Mouse (Mus musculus): ENCODE measurements at regions not wholly inside any gene's neighbourhood (a gene's known extent, or its start where the extent isn't known, plus 50 kb on each side); places are given as distances from the start of the nearest gene placed in this dataset.

DNA sequence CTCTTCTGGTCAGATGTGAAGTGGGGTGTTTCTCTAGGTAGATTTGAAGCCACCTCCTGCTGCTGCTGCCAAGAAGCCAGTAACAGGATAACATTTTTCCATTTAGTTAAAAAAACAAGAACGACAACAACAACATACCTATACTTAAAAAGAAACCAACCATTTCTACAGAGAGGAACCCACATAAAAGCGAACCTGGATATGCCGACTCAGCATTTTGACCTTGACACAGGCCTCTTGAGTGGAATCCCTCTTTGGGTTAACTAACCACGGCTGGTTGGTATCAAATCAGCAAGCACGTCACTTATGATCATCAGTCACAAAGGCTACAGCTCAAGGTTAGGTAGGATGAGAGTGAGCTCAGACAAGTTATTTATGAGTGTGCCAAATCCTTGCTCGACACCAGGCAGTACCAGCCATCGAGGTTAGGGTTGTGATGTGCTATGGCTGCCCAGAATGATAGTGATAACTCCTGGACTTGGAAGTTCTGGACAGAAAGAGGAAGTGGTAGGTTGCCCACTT, 269.7 kb downstream of the Cbln1 start:
- DNase-seq (ENCODE audit: low read depth, low spot score) = no peak

DNA sequence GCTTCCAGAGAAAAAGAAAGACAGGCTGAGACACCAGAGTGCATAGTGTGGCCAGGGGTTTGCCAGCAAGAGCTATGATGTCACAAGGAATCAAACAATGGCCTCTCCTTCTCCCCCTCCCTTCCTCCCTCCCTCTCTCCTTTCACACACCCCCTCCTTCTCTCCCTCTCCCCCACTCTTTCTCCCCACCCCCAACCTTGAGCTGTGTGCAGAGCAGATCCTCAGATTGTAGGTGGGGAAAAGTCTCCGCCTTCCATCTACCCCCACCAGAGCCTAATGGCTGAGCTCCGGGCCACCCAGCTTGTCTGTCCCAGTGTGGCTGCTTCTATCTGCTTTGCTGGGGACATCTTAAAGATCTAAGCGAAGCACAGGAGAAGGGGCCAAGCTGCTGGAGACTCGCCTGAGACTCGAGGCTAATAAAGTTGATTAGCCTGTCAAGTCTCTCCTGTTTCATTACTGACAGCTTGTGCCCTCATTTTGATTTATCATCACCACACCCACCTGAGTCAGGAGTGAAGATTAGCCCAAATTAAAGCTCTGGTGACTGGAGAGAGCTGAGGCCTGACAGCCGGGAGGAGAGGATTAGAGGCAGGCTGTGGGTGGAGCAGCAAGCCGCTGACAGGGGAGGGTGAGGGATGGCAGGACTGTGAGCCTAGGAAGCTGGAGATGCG, 272.8 kb downstream of the Cbln1 start:
- no peak for DNase-seq (ENCODE audit: low read depth, low spot score)

DNA sequence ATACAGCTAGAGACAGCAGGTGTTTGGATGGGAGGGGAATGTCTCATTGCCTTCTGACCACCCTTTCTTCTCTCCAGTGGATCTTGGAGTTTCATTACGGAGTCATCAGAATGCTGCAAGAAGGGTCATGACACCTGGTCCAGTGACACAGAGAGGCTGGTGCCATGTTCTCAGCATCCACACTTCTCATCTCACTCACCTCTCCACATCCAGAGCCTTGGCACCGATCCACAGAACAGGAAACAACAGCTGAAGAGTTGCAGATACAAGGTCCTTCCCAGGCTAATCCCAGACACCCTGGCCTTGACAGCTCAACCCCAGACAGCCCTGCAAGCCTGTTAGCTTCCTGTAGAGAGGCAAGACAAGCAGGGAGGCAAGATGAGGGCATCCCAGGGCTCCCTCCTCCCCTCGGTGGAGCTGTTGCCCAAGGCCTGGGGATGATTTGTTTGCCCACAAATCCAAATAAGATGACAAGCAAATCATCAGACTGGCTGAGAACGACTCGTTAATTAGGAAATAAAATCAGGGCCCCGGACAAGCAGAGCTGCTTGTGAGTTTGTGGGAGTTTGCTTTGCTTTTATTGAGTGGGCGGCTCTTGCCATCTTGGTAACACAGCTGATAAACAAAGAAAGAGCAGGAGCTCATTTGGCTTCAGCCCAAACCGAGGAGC, 274.4 kb downstream of the Cbln1 start:
- no peak for DNase-seq (ENCODE audit: low read depth, low spot score)

DNA sequence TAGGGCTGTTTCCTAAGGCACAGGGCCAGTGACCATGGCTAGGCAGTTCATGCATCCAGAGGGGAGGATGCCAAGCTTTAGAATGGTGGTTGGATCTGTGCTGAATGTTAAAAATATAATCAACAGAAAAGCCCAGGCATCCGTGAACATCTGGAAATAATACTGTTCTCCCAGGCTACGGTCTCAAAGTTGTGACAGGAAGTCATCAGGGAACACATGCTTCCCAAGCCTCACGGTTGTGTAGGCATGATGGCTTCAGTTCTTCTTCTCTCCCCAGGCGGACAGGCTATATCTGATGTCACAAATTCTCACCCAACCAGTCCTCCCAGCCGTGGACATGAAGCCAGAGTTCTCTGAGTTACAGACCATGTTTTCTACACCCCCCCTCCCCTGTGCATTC, 275.4 kb downstream of the Cbln1 start:
- no peak for DNase-seq (ENCODE audit: low read depth, low spot score)

DNA sequence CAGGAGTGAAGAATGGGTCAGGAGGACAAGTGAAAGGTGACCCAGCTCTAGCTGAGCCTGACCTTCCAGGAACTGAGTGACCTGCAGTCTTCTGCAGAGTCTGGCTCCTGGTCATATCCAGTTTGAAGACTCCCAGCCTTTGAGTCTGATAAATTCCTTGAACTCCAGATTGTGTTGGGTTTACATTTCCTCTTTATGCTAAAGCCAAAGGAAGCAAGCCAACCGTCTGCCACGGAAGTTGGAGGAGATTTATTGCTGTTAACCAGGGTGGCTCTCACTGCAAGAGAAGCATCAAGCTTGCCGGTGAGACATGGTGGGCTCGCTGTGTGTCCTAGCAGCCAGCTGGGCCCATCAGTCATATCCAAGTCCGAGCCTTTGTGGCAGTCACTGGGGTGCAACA, 276.4 kb downstream of the Cbln1 start:
- DNase-seq (ENCODE audit: low read depth, low spot score) = no peak

DNA sequence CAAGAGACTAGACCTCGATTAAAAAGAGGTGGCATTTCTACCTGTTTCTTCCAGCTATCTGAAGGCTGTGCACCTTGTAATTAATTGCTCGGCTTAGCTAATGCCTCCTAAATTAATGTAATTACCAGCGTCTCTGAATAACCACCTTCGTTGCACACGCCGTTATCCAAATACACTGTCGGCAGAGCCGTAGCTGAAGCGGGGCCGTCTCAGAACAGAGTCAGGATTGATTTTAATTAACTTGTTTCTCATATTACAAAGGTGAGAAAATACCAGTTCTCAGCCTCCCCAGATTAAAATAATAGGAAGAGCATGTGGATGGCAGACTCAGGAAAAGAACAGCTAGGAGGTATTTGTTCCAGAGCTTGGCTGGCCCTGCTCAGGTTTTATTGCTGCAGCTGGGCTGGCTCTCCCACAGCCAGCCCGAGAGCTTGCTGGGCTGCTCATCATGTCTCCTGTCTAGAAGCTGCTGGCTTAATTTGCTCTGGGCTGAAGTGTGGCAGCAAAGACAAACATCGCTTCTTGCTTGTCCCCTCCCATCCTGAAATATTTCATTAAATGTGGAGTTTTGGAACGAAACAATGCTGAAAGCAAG, 282.5 kb downstream of the Cbln1 start:
- no peak for DNase-seq (ENCODE audit: low read depth, low spot score)

DNA sequence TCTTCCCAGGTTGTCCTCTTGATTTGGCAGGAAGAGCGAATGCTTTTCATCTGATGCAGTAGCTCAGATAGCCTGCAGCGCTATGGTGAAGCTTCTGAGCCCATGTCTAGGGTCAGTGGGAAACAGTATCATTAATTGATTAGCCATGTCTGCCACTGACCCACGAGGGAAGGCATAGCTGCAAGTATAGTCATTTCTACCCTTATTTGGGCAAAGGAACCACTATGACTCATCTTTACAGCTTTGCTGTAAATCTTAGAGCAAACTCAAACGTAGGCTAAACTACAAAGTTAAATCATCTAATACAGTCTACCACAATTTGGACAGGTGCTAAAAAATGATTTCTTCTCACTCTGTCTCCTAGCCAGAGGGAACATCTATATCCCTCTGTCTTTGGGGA, 289.5 kb downstream of the Cbln1 start:
- DNase-seq (ENCODE audit: low read depth, low spot score) = no peak

DNA sequence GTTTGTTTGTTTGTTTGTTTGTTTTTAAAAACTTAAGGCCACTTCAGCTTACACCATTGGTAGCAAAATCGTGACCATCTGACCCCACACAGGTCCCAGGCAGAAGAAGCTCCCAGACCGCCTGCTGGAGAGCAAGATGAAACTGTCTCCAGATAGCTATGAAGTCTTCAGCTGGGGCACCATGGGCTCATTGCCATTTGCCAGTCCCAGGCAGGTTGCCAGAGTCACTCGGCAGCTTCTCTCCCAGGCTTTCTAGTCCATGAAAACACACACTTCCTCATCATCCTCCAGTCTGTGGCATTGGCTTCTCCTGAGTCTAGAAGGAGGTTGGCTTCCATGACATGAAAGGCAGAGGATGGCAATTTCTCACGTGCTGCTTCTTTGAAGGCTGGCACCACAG, 293.5 kb upstream of the N4bp1 start:
- DNase-seq (ENCODE audit: low read depth, low spot score) = no peak

DNA sequence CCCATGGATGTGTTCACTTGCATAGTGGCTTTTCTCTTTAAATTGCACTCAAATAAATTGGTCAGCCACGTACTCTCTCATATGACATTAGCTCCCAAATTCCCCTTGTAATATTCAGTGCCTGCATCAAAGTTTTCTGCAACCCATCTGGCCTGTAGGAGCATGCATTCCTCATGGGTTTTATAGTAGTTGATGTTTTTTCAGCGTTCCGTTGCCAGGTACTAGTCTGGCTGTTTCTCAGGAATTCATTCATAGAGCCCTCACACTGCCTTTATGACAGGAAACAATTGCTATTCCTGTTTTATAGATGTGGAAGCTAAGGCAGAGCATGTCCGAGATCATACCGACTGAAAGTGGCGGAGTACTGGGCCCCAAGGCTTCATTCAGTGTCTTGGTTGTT, 292.6 kb upstream of the N4bp1 start:
- DNase-seq (ENCODE audit: low read depth, low spot score) = no peak

DNA sequence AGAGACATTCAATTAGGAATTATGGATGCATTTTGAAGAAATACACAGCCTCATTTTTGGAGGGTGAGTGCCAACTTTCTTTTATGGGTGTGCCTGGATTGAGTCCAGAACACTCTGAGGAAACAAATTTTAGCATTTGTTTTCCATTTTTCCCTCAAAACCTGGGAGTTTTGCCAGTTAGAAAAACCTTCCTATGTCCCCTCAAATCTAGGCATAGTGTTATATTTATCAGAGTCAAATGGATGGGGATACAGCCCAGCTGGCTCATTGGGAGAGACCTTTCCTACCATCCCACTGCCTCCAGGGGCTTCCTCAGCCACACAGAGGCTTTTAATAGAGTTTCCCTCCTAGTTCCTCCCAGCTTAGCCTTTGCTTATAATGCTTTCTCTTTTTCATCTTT, 290.0 kb upstream of the N4bp1 start:
- no peak for DNase-seq (ENCODE audit: low read depth, low spot score)

DNA sequence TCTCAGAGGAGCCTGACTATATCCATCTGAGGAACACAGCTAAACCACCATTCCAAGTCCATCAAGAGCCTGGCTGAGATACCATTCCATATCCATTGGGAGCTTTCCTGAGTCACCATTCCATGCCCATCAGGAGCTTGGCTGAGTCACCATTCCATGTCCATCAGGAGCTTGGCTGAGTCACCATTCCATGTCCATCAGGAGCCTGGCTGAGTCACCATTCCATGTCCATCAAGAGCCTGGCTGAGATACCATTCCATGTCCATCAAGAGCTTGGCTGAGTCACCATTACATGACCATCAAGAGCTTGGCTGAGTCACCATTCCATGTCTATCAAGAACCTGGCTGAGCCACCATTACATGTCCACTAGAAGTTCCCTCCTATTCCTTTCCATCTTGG, 288.7 kb upstream of the N4bp1 start:
- no peak for DNase-seq (ENCODE audit: low read depth, low spot score)

DNA sequence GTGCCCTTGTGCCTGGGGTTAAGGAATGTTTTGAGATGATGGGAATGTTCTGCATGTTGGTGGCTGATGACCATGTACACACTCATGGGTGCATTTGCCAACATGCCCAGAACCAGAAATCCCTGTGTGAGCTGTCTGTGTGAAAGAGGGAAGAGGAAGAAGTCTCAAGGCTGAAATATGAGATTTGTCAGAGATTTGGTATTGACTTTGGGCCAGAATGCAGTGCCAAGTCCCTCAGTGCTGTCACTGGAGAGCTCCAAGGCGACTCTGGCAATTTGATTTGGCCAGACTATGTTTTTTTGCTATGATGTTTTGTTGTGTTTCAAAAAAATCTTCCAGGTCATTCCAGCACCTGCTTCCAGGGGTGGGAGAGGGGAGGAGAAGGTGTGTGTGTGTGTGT, 281.7 kb upstream of the N4bp1 start:
- DNase-seq (ENCODE audit: low read depth, low spot score) = no peak

DNA sequence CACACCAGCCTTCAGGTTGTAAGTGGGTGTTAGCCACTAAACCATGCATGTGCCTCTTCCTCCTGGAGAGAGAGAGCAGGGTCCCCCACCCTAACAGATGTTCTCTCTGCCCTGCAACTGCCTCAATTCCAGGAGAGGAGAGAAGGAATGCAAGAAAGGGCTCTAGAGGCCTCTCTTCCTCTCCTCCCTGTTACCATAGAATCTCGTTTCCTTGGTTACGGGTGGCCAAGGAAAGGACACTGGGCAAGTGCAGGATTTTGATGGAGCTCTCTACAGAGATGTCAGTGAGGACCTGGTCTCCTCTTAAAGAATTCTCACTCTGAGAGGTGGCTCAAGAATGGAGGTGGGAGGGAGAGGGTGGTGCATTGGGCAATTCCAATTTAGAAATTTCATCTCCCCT, 275.4 kb upstream of the N4bp1 start:
- no peak for DNase-seq (ENCODE audit: low read depth, low spot score)

DNA sequence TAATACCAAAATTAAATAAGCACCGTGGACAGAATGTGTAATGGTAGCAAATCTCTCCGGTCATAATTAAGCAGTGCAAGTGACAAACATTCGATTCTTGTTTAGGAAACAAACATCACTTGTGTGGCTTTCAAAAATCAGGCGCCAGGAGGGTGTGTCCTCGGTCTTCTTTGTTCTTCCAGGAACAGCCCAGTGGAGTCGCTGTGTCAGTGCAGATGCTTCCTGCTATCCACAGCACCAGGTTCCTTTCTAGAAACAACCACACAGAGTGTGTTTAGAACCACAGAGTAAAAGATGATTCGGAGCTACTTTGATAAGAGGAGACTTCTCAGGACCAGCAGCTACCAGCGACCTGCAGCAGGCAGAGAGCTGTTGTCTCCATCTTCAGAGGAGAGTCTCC, 273.3 kb upstream of the N4bp1 start:
- no peak for DNase-seq (ENCODE audit: low read depth, low spot score)

DNA sequence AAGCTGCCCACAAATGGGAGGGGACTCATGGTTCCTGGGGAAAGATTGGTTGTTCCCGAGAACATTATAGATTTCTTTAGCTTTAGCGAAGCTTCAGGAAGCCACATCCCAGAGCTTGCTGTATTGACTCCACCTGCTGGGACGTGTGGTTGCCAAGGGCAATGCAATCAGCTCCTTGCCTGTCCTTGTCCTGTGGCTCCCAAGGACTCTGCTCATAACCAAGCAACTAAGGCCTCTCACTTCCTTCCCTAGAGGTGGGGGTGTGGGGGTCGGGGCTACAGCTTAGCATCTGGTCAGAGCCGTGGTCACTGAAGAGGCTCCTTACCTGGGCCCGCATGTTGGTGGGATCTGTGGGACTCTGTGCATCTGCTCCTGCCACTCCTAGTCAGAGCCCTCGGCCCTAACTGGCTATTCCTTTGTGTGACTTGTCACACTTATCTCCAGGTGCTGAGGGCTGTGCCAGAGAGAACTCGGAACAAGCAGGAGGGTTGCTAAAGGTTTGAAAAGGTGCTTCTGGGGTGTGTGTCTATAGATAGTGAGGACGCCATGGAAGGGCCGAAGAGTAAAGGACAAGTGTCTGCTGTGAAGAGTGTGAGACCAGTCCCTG, 270.9 kb upstream of the N4bp1 start:
- DNase-seq (ENCODE audit: low read depth, low spot score) = no peak

DNA sequence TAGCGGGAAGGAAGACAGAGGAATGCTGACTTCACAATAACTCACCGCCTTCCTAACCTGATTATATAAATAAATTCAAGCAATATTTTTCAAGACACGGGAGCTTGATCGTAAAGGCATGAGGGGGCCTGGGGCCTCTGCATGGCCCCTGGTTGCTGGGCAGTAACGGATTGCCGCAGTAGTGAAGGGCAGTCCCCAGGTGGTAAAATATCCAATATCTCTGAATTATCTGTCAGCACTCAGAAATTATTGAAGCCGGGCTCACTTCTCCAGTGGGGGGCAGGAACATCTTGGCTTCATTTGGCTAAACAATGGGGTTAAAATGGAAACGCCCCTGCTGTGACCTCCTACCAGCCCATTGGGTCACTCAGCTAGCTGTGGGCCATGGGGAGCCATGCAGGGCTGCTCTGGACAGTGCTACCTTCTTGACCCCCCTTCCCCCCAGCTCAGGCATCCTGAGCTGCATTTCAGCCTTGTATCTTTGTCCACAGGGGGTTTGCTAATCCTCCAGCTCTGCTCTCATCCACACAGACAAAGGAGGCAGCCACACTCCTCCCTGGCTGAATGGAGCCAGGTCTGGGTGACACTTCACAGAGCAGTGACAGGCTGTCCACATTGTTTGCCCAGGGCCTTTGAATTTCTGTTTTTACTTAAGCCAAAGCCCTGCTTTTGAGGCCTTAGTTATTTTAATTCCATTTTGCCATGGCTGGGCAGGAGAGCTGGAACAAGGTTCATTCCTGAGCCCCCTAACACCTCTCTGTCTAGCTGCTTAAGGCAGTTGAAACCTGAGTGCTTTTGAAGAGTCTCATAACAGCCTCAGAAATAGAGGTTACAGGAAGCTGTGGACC, 267.2 kb upstream of the N4bp1 start:
- DNase-seq (ENCODE audit: low read depth, low spot score) = no peak

DNA sequence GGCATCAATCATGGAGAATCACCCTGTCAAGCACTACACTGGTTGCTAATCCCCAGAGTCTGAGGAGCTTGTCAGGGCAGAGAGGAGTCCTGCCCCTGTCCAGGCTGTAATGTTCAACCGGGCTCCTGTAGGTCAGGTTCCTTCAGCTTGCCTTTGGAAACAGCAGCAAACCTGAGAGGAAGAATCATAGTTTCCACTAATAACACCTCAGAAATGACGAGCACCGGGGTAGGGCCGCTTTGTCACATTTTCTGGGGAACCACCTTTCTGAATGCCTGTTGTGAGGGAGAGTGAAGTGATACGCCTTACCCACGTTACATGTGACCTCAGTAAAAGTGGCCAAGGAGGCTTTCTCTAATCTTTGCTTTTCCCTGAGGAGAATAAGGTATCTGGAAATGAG, 263.8 kb upstream of the N4bp1 start:
- DNase-seq (ENCODE audit: low read depth, low spot score) = no peak

DNA sequence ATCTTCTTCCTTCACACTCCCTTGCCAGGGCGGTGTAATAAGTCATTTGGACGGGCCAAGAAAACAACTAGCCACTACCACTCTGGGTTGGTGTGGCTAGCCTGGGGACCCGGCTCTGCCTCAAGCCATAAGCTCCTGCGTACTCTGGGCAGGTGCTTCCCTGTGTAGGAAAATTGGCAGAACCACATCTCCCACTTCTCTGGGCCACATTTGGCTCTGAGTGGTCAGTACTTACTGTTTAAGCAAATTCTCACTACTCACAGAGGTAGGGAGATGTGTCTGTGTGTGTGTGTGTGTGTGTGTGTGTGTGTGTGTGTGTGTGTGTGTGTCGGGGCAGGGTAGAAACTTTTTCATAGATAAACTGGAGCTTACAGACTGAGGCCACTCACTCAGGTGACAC, 262.6 kb upstream of the N4bp1 start:
- DNase-seq (ENCODE audit: low read depth, low spot score) = no peak

DNA sequence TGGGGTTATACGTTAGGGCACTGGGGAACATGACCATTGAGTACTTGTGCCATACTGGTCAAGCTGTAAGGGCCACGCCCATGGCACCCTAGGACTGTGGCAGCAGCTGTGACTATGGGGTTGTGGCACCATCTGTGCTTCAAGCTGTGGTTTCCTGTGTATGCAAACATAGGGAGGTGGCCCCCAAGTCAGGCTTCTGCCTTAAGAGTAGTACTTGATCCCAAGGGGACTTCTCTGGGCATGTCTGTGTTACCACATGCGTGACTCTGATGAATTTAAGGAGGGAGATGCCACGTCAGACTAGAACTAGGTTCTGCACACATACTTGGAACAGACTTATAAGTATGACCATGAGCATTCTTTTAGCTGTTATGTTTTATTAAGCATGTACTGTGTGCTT, 252.4 kb upstream of the N4bp1 start:
- DNase-seq (ENCODE audit: low read depth, low spot score) = no peak

DNA sequence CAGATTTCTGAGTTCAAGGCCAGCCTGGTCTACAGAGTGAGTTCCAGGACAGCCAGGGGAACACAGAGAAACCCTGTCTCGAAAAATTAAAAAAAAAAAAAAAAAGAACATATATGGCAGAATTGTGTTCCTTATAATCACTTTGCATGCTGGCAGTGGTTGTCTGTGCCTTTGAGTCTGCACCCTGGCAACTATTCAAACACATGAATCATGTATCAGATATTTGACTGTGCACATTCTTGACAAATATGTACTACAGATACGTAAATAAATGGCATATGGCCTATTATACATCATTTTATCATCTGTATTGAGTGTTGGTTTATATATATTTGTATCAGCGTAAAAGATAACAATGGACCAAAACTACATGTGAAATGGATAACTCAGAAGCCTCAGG, 246.7 kb upstream of the N4bp1 start:
- no peak for DNase-seq (ENCODE audit: low read depth, low spot score)

DNA sequence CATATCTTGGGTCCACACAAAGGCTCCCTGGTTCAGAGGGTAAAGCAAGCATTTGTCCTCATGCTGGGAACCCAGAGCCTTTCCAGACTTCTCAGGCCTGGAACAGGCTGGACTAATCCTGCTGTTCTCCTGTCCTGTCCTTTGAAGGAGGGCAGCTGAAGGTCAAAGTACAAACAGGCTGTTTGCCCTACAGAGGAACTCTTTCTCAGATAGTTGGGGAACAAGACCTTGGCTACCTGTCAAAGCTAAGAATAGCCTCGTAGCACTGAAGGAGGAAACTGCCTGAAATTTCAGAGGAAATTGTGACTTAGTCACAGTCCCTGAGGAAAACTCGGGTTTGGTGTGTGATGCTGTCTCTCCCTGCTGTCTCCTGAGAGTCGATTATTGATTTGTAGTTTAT, 245.6 kb upstream of the N4bp1 start:
- DNase-seq (ENCODE audit: low read depth, low spot score) = no peak

DNA sequence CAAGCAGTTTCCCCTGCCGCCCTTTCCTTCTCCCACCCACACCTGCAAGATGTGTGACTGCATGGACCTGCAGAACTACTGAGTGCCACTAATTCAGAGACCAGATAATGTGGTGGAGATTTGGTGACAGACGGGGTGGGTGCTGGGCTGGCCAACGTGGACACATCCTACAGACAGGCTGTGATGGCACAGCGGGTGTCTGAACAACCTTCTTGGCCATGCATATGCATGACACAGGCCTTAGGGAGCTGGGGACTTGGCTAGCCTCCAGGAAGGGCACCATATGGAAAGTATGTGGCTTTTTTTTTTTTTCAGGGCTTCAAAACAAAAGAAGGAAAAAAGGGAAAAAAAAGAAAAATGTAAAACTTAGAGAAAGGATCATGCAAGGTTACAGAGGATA, 243.5 kb upstream of the N4bp1 start:
- no peak for DNase-seq (ENCODE audit: low read depth, low spot score)
